Mouse (Mus musculus) mesoderm, embryonic 11.5 days (tissue): ENCODE measurements around the gene Vip.

ENCODE experiments used
- DNase-seq: peaks from one replicate; pipeline ENCODE4 v3.0.0-alpha.2; 2012; ENCODE audit warnings: low read depth, low spot score

Gene Vip

DNA sequence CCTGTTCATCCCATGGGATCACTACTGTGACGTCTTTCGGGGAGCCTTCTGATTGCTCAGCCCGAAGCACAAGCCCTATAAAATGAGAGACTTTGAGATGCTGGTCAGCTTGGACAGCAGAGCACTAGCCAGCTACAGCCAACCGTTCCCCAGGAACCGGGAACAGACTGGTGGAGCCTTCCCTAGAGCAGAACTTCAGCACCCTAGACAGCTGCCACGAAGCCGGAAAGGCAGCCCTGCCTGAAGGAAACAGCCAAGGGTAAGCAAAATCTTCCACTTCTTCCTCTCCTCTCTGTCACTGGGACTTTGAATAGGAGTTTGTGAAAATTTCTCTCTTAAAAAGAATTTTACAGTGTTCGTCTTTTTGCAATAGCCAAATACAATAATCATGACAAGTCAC, at the start of gene Vip:
Vip (plus strand) TSS at position 107 of the 400 bp plus-strand sequence.
- DNase-seq, result peak; percentile 59

- no peak for DNase-seq
These were observed 48.0 kb upstream of the Vip start for GRCm38 (mm10) chr10:5591061-5591460.

- DNase-seq, result no peak
These were observed 47.0 kb upstream of the Vip start for GRCm38 (mm10) chr10:5591996-5592395.

DNA sequence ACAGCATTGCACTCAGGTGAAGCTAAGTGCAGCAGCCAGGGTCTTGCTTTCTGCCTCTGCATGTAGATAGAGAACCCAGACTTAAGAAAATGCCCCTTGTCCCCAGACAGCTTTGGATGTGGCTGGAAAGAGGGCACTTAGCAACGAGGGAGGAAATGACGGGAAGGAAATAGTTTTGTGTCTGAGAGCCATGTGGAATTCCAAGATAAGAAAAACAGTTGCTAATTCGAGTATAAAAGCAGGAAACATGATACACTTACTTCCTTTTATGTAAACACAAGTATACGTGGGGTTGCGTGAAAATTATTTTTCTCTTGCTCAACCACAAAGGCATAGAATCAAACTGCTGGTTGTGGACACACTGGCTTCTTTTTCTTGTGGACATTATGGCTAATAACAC, 45.6 kb upstream of the Vip start, which contains the start of gene Myct1:
Myct1 (plus strand) TSS at position 312 of the 400 bp plus-strand sequence.
- no peak for DNase-seq

DNA sequence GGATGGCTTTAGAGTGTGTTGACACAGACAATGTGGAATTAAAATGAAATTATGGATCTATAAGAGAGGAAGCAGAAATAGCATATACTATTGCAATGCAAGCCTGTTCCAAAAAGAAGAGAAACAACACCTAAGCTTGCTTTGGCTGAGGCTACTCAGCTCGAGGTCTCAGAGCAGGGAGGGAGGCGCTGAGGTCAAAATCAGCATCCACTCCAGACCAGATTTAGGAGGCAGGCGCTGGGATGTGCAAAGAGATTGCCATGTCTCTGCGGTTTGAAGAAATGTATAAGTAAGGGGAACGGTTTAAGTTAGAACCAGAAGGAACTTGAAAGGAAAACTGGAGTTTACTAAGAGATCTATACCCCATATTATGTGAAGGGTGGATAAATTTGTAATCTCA, 44.6 kb upstream of the Vip start:
- no peak for DNase-seq

GRCm38 (mm10) chr10:5596559-5596958, 42.5 kb upstream of the Vip start:
- DNase-seq, result no peak

GRCm38 (mm10) chr10:5600123-5600522, 38.9 kb upstream of the Vip start:
- peak; percentile 74 for DNase-seq

- no peak for DNase-seq
These were observed 35.5 kb upstream of the Vip start for GRCm38 (mm10) chr10:5603512-5603911.

DNA sequence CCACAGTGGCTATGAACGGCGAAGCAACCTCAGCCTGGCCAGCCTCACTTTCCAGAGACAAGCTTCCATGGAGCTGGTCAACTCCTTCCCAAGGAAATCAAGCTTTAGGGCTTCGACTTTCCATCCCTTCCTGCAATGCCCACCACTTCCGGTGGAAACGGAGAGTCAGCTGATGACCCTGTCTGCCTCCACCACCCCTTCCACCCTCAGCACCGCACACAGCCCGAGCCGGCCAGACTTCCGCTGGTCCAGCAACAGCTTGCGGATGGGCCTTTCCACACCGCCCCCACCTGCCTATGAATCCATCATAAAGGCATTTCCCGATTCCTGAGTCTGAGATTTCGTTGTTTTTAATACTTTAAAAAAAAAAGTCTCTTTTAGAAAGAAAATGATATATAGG, 34.6 kb upstream of the Vip start:
- DNase-seq, result no peak

- no peak for DNase-seq
These were observed 30.1 kb upstream of the Vip start for GRCm38 (mm10) chr10:5608874-5609273.

- DNase-seq, result no peak
These were observed 23.6 kb upstream of the Vip start for GRCm38 (mm10) chr10:5615186-5616040.

DNA sequence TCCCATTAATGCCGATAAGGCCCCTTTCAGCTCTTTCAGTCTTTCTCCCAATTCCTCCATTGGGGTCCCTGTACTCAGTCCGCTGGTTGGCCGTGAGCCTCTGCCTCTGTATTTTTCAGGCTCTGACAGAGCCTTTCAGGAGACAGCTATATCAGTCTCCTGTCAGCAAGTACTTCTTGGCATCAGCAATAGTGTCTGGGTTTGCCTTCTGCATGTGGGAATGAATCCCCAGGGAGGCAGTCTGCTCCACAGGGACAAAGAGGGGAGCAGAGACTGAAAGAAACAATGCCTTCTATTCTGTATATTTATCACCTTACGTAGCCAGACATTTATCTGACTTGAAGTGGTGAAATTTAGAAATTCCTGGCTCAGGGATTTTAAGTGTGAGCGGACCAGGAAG, 12.8 kb upstream of the Vip start:
- DNase-seq, result no peak

DNA sequence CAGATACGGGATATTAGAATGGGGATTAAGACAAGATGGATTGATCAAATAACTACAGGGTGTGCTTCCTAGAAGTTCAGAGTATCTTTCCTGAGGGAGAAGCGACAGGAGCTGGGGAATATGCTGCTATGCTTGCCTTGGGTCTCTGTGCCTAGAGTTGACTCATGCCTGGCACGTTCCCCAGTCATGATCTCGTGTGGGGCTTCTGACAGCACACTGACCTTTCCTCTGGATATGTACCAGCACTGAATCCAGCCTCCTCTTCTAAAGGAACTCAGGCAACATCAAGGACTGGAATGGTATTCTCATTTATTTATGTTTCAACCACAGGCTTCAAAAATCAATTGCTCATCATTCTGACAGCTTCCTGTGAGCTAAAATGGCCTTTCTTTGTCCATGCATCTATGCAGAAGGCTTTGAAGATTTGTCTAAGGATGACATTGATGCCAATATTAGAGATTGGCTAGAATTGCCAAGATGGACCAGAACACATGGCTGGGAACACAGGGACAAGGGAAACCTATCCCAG, 5.3 kb upstream of the Vip start:
- no peak for DNase-seq

DNA sequence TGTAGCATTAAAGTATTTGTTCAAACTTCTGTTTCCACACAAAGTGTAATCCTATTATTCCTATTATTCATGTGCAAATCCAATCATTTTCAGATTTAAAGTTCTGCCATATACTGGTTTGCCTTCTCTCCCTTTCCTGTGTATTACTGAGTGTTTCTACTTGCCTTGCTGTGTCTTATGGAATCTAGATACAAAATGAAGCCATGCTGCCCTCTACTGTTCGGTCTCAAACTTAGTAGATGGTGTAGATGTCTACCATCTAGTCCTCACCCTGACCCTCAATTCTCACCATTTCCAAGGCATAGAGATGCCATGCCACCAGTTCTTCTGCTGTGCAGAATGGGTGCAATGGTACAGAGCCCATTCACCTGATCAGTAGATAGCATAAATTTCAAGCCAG, 4.7 kb upstream of the Vip start:
- DNase-seq, result peak; percentile 5

DNA sequence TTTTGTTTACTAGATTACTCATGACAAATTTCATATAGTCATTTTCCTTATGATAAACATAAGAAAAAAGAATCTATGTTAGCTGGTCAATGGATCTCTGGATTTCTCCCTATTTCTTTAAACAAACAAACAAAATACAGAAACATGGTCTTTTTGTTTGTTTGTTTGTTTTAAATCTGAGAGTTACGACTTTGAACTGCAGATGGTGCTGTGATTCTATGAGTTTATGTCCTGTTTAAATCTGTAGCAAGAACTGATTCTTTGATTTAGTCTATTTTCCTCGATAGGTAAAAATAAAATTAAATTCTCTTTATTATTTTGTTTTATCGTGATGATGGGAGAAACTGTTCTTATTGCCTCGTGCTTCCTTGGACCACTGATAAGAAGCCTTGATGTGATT, 1.7 kb upstream of the Vip start:
- no peak for DNase-seq

- DNase-seq, result no peak
These were observed 42.3 kb downstream of the Vip start for GRCm38 (mm10) chr10:5681275-5681674.

DNA sequence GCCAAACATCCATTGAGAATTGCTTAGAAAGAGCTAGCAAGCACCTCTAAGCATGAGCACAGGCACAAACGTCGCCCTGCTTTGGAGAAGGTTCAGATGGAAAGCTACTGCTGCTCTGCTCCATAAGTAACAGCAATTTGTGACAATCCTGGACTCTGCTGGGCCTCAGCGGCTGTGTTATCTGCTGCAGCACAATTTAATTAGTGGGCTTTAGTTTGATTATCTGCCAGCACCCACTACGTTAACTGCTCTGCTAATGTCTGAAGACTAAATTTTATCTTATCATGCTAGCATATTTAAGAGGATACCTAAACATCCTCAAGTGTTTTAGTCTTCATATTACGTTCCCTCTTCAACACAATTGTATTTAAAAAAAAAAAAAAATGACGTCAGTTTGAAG, 46.6 kb downstream of the Vip start:
- no peak for DNase-seq

DNA sequence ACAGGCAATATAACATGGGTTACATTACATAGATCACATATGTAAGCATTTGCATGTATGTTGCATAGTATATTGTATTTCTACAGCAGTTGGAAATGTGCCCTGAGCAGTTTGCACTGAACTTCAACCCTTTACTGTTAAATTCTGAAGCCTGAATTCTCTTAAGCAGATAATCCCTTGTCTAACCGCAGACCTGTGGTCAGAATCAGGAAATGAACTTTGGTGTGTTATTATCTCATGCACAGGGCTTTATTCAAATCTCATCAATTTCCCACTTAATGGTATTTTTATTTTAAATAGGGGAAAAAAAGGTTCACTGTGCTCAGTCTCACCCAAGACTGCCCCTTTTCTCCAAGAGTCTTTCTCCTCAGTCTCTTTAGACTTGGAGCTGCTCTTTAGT, 55.3 kb downstream of the Vip start:
- DNase-seq, result no peak
